Mouse (Mus musculus) skeletal muscle tissue, postnatal 0 days (tissue): ENCODE measurements around the gene Mvb12b. TPM values are rescaled to one million over a fixed set of nuclear protein-coding genes. Genes with fewer than 3 reads are reported as not detected.

Experiments
- polyA plus RNA-seq: library from polyadenylated mRNA; unstranded; fragments of >200 nt; fragmentation: Nextera tagmentation; extraction: Ambion mirVana; gene quantifications from 2 replicates; pipeline ENCODE4 v1.2.1, GENCODE M21; 2015

Mvb12b gene
- polyA plus RNA-seq: 12.4 and 16.1 TPM in 2 replicates

DNA sequence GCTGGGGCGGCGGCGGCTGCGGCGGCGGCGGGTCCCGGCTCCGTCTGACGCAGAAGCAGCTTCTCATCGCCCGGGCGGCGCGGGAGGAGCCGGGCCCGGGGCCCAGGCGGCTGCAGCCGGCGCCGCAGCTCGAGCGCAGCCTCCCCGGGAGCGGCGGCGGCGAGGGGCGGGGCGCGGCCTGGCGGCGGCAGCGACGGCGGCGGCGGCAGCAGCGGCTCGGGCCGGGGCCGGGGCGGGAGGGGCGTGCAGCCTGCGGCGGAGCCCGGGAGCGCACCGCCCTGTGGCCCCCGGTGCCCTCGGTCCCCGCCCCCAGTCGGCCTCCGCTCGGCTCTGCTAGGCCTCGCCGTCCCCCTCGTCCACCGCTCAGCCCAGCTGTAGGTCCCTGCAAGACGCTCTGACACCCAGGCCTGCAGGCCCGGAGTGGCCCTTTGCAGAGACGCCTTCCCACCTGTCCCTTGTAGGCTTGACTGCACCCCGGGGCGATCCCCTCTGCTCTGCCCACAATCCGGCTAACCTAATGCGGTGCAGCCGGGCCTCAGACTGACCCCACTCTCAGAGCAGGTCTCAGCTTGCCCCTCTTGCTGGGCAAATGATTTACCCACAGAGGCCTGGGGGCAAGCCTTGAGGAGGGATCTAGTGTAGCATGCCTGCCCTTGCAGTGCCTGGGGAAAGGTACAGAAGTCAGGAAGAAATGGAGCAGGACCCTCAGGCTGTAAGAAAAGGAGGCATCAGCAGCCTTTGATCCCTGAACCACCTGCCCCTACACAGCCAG is at the start of gene Mvb12b:
Gene Mvb12b, minus strand, starts transcription at position 619 of the 772 bp plus-strand sequence.

Other genes starting within 250 kb of the Mvb12b start
- gene Lmx1b, start 247.4 kb downstream of the Mvb12b start, polyA plus RNA-seq: 0.02 and 0.05 TPM in 2 replicates